Mouse (Mus musculus): Measurements from ENCODE around the gene Zim1.

Gene Zim1

GRCm38 (mm10) chr7:6651221-6651620, 45.0 kb downstream of the Zim1 start:
- DNase-seq (ENCODE audit: low spot score): no peak

- DNase-seq (ENCODE audit: low spot score): no peak
These were observed 45.7 kb downstream of the Zim1 start for GRCm38 (mm10) chr7:6650526-6650925.

GRCm38 (mm10) chr7:6645821-6646220, 50.4 kb downstream of the Zim1 start:
- no peak for DNase-seq (ENCODE audit: low spot score)

- DNase-seq (ENCODE audit: low spot score): no peak
These were observed 58.2 kb downstream of the Zim1 start for GRCm38 (mm10) chr7:6638076-6638475.

GRCm38 (mm10) chr7:6636741-6637140, 59.5 kb downstream of the Zim1 start:
- no peak for DNase-seq (ENCODE audit: low spot score)

GRCm38 (mm10) chr7:6635831-6636230, 60.4 kb downstream of the Zim1 start:
- no peak for DNase-seq (ENCODE audit: low spot score)
